Mouse (Mus musculus) neutrophil, adult 5-6 weeks (primary cell): Measurements from ENCODE around the gene Tiam2. TPM values are rescaled to one million over a fixed set of nuclear protein-coding genes. Genes with fewer than 3 reads are reported as not detected.

Source experiments
- ATAC-seq: fragments of 151-379, 151-347 bp; 2 replicates; pipeline ENCODE4 v1.8.0; 2017; ENCODE audit warnings: mild to moderate bottlenecking, moderate TSS enrichment; ENCODE audit not compliant: insufficient number of reproducible peaks, poor library complexity, low FRiP score, severe bottlenecking; ENCODE audit errors: extremely low read depth
- total RNA-seq: library from RNA; stranded (forward); fragments of 200-1000 nt; gene quantifications from 2 replicates; pipeline ENCODE4 v1.2.3, GENCODE M21; 2017

Gene Tiam2
- total RNA-seq, 1 experiment from 2014 or later, result 11.2 TPM

DNA sequence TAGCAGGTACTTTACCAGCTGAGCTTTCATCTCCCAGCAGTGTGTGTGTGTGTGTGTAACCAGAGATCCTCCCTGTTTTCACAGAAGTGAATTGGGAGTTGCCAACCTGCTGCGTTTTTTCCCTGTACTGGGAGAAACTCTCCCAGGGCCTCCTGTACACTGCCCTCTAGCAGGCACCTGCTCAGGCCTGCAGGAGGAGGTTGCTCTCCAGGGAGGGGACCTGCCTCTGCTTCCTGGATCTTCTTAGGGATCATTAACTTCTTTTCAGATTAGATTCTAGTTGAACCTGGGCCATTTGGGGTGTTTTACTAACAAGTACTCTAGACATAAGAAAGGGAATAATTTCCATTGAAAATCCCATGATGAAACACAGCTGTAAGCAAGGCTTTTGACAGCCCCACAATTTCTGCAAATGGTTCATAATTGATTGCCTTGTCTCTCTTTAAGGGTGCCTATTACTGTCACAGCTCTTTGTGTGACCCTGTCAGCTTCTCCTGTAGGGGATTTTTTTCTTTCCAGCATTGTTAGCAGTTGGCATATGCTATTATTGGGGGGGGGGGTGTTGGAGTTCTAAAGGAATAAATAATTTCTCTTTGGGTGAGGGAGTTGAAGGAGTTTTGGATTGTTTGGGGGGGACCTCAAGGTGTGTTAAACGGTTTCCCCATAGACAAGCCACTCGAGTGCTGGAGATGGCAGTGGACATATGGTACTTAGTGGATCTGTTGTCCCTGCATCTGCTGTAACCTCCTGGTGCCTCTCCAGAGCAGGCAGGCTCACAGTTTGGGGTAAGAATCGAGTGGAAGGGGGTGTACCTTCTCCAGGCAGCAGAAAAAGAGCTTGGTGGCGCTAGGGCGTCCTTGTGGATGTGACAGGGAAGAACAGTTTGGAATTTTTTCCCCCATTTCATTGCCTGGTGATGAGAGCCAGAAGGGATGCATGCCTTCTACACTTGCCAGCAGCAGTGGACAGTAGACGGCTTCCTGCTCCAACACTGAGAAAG is 155.5 kb downstream of the Tiam2 start:
- ATAC-seq, result no peak

GRCm38 (mm10) chr17:3483091-3483490 is 156.7 kb downstream of the Tiam2 start:
- no peak for ATAC-seq

- no peak for ATAC-seq
Measured at GRCm38 (mm10) chr17:3485851-3486250, 159.5 kb downstream of the Tiam2 start.

DNA sequence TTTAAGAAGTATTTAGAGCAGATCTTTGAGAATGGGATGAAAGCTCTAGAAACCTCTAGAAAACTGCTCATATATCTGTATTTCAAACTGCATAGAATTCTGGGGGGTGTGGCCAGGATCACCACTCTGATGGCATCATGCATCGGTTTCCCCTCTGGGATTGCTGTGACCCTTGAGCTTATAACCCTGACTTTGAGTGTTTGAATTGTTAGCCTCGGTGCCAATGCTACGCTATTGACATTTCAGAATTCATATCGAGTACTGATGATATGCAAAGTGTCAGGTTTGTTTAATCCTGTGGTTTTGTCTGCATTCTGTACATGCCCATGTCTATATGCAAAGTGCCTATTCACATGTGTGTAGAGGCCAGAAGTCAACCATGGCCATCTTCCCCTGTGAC is 160.8 kb downstream of the Tiam2 start:
- ATAC-seq, result no peak

- no peak for ATAC-seq
Measured at GRCm38 (mm10) chr17:3487721-3488601, 161.6 kb downstream of the Tiam2 start.

DNA sequence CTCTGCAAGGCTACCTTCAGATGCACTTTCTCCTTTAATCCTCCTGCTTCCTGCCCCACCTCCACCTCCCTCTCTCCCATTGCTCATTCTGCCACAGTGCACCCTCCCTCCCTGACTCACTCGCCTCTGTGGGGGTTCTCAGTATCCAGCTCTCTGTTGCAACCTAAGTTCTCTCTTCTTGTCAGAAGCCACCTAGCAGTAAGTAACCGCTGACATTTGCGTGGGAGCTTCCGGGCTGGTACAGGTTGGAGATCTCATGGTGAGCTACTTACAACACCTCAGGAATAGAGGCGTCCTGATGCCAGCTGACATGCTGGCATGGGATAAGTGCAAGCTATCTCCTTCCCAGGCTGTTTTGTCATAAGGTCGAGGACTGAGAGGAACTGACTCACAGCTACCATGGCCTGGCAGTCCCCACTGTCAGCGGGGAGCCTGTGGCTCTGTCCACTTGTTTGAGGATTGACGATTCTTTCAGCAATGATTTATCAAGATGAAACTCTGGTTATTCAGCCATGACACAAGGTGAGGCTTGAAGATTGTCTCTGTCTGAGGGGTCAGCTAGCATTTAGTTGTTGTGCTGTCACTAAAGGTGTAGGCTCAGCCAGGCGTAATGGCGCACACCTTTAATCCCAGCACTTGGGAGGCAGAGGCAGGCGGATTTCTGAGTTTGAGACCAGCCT is 164.0 kb downstream of the Tiam2 start:
- ATAC-seq, result peak; percentile 51; the same call in 1 of the 2 replicates

- ATAC-seq, result no peak
Measured at GRCm38 (mm10) chr17:3491065-3491464, 164.7 kb downstream of the Tiam2 start.

DNA sequence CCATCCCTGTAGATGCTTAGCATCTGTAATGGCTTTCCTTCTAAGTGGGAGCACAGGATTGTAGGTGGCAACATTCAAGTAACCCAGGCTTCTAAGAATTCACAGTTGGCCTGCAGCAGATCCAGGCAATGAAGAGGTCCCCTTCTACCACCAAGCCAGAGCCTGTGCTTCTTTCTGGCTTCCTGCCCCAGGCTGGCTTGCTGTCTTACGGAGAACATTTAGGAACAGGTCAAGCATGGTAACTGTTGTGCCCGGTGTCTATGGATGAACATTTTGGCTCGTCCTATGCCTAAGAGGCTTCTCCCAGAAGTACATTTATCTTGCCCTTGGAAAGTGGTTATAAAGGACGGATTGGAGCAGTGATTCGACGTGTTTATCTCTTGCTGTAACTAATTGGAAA is 165.3 kb downstream of the Tiam2 start:
- no peak for ATAC-seq

DNA sequence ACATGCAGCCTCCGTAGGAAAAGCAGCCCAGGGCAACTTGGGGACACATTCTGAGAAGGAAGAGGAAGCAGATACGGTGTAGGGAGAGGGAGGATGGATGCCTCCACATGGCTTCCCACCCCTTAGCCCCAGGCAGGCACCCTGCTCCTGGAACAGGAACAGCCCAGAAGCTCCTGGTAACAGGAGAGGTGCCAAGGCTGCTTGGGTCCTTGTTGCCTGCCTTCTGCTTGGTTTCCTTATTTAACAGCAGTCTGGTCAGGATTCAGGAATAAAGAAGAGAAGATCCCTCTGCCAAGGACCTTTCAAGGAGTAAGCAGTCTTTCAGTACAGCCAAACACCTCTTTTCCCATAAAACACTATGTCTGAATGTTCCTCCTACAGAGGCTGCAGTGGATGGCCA is 169.2 kb downstream of the Tiam2 start:
- no peak for ATAC-seq

DNA sequence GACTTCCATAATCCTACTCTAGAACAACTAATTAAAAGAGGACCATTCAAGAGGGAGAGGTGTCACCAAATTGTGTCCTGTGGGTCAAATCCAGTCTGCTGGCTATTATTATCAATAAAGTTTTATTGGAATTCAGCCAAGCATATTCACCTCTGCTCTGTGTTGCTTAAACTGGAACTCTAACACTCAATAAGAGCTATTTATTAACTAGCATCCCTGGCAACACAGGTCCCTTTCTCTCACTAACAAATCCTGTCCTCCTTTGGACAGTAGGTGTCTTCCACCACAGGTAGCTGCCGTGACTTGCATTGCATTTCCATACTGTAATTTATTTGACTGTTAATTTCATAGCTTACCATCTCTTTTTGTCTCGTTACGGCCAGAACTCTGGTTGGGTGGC is 169.7 kb downstream of the Tiam2 start:
- no peak for ATAC-seq

DNA sequence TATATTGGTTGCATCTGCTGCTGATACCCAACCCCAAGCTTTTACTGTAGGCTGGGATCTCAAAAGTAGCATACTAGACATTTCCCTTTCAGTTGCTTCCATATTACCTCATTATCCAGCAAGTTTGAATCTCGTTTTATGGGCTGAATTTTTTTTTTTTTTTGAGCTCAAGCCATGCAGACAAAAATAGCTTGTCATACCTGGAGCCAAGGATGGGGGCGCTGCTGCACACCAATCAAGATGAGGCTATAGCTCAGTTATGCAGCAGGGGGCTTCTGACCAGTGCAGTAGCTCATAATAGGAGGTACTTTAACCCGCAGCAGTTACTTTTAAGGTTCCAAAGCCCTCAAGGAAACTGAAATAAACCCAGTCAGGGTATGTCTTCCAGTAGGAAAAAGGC is 171.7 kb downstream of the Tiam2 start:
- ATAC-seq, result no peak

- no peak for ATAC-seq
Measured at GRCm38 (mm10) chr17:3498580-3498979, 172.2 kb downstream of the Tiam2 start.

DNA sequence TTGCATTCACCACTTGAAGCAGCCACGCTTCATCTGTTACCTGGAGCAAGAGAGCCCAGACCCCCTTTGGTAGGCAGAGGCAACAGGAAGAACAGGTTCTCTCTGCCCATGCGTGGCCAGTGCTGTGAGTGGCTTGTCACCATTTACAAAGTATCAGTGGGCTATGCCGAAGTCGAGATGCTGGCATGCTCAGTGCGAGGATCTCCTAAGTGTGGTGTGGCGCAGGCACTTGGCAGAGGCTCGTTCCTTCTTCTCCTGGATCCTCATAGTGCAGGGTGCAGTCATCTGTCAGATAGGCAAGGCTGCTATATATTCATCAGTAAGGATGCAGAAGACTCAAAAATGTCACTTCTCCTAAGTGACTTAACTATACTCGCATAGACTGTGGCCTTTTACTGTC is 173.1 kb downstream of the Tiam2 start:
- ATAC-seq, result no peak

DNA sequence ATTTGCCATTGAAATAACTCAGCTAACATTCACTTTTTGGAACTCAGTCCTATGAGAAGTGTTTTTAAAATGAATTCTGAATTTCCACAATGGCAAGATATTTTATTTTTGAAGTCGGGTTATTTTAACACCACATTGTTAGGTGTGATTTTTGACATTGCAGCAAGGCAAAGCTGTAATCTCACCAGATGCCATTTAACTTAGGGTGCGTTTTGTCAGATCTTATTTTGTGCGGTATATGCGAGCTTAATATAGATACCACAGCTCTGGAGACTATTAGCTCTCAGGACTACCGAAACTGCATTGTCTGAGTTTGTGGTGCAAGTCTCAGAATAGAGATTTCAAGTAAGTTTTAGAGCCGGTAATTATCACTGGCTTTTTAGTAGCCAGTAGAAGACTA is 173.7 kb downstream of the Tiam2 start:
- no peak for ATAC-seq

- ATAC-seq, result no peak
Measured at GRCm38 (mm10) chr17:3500936-3501335, 174.6 kb downstream of the Tiam2 start.

DNA sequence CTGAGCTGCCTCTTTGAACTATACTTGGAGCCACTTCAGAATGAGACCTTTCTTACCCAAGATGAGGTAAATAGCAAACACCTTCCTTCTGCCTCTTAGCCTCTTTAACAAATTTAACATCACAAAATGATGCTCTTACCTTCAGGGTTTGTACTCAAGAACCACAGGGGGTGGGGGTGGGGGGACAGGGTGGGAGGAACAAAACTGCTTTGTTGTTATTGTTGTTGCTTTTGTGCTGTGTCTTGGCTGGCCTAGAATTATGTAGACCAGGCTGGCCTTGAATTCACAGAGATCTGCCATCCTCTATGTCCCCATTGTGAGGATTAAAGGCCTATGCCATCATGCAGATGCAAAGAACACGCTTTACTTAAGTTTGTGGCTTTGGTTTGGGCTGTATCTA is 179.3 kb downstream of the Tiam2 start:
- no peak for ATAC-seq

GRCm38 (mm10) chr17:3506508-3506907 is 180.1 kb downstream of the Tiam2 start:
- ATAC-seq, result no peak

DNA sequence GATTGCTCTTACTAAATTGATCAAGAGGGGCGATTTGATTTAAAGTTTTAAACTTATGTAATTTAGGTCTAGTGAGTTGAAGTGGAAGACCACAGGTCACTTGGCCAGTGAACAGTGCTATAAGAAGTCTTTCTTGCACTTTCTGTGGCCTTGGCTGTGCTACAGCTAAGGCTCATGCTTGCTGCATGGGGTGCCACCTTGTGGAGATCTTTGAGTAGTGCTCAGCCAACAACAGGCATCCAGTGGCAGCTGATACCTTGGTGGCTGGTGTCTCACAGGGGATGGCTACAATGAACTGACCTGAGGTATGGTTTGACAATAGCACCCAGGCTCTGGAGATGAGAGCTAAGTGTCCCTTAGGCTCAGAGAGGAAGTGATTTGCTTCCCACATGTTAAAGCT is 183.5 kb downstream of the Tiam2 start:
- ATAC-seq, result peak; percentile 73

GRCm38 (mm10) chr17:3514316-3514715 is 187.9 kb downstream of the Tiam2 start:
- no peak for ATAC-seq
